Mouse (Mus musculus): ENCODE measurements around the gene Nav1. TPM values are rescaled to one million over a fixed set of nuclear protein-coding genes. Genes with fewer than 3 reads are reported as not detected.

The Nav1 gene
- polyA plus RNA-seq, 1 experiment: not detected

DNA sequence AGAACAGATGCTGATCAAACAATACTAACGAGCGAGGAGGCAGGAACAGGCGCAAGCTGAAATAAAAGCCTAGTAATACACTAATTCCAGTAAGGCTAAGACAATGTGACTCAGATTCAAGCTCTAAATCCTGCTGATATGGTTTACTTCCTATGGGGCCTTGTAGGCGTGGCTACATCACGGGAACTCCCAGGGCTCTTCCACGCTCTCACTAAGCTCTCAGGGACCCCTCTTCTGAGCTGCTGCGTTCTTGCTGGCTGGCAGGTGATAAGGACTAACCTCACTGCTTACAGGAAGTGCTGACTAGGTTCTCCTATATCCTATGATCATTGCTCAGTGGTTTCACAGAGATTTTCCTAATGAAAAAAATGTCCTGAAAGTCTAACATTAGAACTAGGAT is 201.7 kb downstream of the Nav1 start:
- H3K4me1 ChIP-seq (ENCODE audit: control insufficient read depth, insufficient read depth, low read length): no peaks in the 10 kb centered on the region
- TF ChIP-seq CTCF (IDR thresholded peaks at IDR 0.05; ENCODE audit: insufficient read depth, low read depth, low read length): no peak
- no peak for TF ChIP-seq POLR2A (IDR thresholded peaks at IDR 0.05; ENCODE audit: insufficient read depth, low read depth, low read length)
- no peak overlapping the region for H3K4me3 ChIP-seq (ENCODE audit: insufficient read depth, low read depth, low read length)
- H3K27ac ChIP-seq (ENCODE audit: insufficient read depth, low read depth, low read length): no peak overlapping the region
- WGBS: 69% methylated on average over 7 of the region's 7 CpGs

DNA sequence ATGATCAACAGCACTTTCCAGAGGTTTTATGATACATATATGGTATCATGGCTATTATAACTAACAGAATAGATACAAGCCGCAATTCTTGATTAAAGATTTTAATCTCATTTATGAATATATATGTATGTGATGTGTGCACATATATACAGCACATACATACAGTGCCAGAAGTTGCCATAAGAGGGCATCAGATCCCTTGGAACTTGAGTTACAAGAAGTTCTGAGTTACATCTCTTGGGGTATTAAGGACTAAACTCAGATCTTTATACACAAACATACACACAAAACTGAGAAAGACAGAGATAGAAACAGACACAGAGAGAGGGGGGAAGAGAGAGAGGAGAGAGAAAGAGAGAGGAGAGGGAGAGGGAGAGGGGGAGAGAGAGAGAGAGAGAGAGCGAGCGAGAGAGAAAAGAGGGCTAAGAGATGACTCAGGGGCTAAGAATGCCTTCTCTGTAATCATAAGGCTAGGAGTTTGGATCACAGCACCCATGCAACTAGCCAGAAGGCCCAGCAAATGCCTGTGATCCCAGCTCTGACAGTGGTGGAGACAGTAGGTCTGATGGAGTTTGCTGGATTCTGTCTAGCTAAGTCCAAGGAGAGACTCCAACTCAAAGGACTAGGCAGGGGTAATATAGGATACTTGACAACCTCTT is 205.5 kb downstream of the Nav1 start:
- H3K4me3 ChIP-seq (ENCODE audit: insufficient read depth, low read depth, low read length): no peak overlapping the region
- WGBS: 75% methylated on average over 3 of the region's 3 CpGs
- no peak overlapping the region for H3K27ac ChIP-seq (ENCODE audit: insufficient read depth, low read depth, low read length)
- TF ChIP-seq CTCF (IDR thresholded peaks at IDR 0.05; ENCODE audit: insufficient read depth, low read depth, low read length): no peak
- no peak for TF ChIP-seq POLR2A (IDR thresholded peaks at IDR 0.05; ENCODE audit: insufficient read depth, low read depth, low read length)
- no peaks in the 10 kb centered on the region for H3K4me1 ChIP-seq (ENCODE audit: control insufficient read depth, insufficient read depth, low read length)

DNA sequence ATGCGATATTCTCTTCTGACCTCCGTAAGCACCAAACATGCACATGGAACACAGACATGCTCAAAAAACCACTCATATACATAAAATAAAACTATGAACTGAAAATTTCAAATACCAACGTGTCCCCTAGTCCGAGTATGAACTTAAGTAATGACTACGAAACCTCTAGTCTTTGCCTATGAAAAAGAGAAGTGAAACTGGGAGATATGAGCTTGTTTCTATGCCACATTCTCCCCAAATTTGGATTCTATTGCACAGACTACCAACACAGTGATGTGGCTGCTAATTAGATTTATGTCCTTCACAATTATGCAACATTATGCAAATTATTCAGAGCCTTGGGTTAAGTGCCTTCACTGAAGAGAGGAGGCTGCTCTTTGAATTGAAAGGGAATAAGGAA is 207.6 kb downstream of the Nav1 start:
- TF ChIP-seq CTCF (IDR thresholded peaks at IDR 0.05; ENCODE audit: insufficient read depth, low read depth, low read length) (no peak), POLR2A (IDR thresholded peaks at IDR 0.05; ENCODE audit: insufficient read depth, low read depth, low read length) (no peak)
- Histone ChIP-seq H3K4me3 (ENCODE audit: insufficient read depth, low read depth, low read length) (no peak overlapping the region), H3K4me1 (ENCODE audit: control insufficient read depth, insufficient read depth, low read length) (no peaks in the 10 kb centered on the region), H3K27ac (ENCODE audit: insufficient read depth, low read depth, low read length) (no peak overlapping the region)
- WGBS: 95% methylated on average over 5 of the region's 5 CpGs

DNA sequence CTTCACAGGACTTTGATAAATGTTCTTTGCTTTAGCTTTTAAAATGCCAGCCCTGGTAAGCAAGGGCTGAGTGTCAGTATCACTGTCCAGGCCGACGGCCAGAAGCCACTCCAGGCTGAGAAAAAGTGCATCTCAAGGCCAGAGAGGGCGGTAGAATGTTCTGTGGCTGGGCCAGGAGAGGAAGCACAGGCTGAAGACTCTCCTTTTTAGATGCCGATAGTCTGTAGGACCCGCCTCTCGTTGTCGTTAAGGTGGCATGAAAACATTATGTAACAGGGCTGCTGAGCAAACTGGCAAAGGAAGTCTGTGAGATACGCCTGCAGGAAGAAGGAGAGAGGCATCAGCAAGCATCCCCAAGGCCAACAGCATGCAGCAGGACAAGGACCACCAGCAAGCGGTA is 221.9 kb downstream of the Nav1 start:
- Histone ChIP-seq H3K27ac (ENCODE audit: insufficient read depth, low read depth, low read length) (no peak overlapping the region), H3K4me3 (ENCODE audit: insufficient read depth, low read depth, low read length) (no peak overlapping the region), H3K4me1 (ENCODE audit: control insufficient read depth, insufficient read depth, low read length) (peaks cover 7% of the 10 kb centered on the region)
- TF ChIP-seq CTCF (IDR thresholded peaks at IDR 0.05; ENCODE audit: insufficient read depth, low read depth, low read length): no peak
- no peak for TF ChIP-seq POLR2A (IDR thresholded peaks at IDR 0.05; ENCODE audit: insufficient read depth, low read depth, low read length)
- 65% methylated on average over 9 of the region's 9 CpGs for WGBS

Other genes starting within 250 kb of the Nav1 start
- gene Shisa4, start 232.1 kb downstream of the Nav1 start, polyA plus RNA-seq (2012; ENCODE audit: insufficient read depth, insufficient read length, low replicate concordance, missing spikeins): not detected in 2 replicates
- not detected in 2 replicates for gene Ipo9, start 176.8 kb downstream of the Nav1 start, polyA plus RNA-seq (2012; ENCODE audit: insufficient read depth, insufficient read length, low replicate concordance, missing spikeins)
- 169 and 254 TPM in 2 replicates for gene Csrp1, start 112.8 kb upstream of the Nav1 start, polyA plus RNA-seq (2012; ENCODE audit: insufficient read depth, insufficient read length, low replicate concordance, missing spikeins)
- gene Phlda3, start 158.8 kb upstream of the Nav1 start, polyA plus RNA-seq (2012; ENCODE audit: insufficient read depth, insufficient read length, low replicate concordance, missing spikeins): not detected in 2 replicates
- gene Tnni1, start 172.1 kb upstream of the Nav1 start, polyA plus RNA-seq (2012; ENCODE audit: insufficient read depth, insufficient read length, low replicate concordance, missing spikeins): not detected in 2 replicates
- gene Lad1, start 211.3 kb upstream of the Nav1 start, polyA plus RNA-seq (2012; ENCODE audit: insufficient read depth, insufficient read length, low replicate concordance, missing spikeins): not detected in 2 replicates
- not detected in 2 replicates for gene Tnnt2, start 229.1 kb upstream of the Nav1 start, polyA plus RNA-seq (2012; ENCODE audit: insufficient read depth, insufficient read length, low replicate concordance, missing spikeins)